Mouse (Mus musculus) kidney, postnatal 14 days (tissue): Measurements from ENCODE around the gene Zmynd11.

Experiments used
- DNase-seq: peaks from one replicate; pipeline ENCODE4 v3.0.0; 2022; ENCODE audit warnings: mixed read lengths

Gene Zmynd11

GRCm38 (mm10) chr13:9649894-9650293 lies 115.2 kb downstream of the Zmynd11 start:
- no peak for DNase-seq

- DNase-seq = no peak
Measured at GRCm38 (mm10) chr13:9648716-9649115, 116.4 kb downstream of the Zmynd11 start.

- DNase-seq = no peak
Measured at GRCm38 (mm10) chr13:9637949-9638348, 127.2 kb downstream of the Zmynd11 start.

- DNase-seq = peak; percentile 32
Measured at GRCm38 (mm10) chr13:9636505-9636904, 128.6 kb downstream of the Zmynd11 start.

- no peak for DNase-seq
Measured at GRCm38 (mm10) chr13:9635951-9636350, 129.2 kb downstream of the Zmynd11 start.
